Mouse (Mus musculus): ENCODE data around the gene Pip4k2c.

DNA sequence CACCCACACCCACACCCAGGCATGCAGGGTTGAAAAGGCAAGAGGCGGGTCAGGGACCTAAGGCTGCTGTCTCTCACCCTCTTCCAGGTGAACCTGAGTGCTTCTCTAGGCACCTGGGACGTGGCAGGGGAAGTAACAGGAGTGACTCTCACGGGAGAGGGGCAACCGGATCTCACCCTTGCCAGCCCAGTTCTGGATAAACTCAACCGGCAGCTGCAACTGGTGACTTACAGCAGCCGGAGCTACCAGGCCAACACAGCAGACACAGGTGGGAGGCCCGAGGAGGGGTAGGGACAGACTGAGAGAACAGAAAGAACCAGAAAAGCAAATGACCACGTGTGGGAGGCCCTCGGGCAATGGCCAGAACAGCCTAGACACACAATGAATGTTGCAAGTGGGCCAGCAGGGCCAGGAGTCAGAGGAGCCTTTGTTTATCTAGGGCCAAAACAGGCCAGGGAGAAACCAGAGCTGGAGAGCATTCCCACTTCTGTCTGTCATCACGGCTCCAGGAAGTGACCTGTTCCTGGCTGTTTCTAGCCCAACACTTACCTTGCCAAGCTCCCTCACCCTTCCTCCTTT, 43.7 kb downstream of the Pip4k2c start:
- TF ChIP-seq CTCF (IDR thresholded peaks at IDR 0.05; ENCODE audit: extremely low read depth, insufficient read length, insufficient replicate concordance, low read depth, low read length): no peak
- TF ChIP-seq POLR2A (IDR thresholded peaks at IDR 0.05; ENCODE audit: low read depth, low read length): no peak

Measured in small intestine, adult 2 months (tissue).